Mouse (Mus musculus) embryonic fibroblast, embryonic 13.5 days (primary cell): ENCODE data around the gene Lrrc8e. TPM values are rescaled to one million over a fixed set of nuclear protein-coding genes. Genes with fewer than 3 reads are reported as not detected.
A peak's percentile ranks its signal among the peaks of the same experiment; 100 is the strongest.

Experiments
- H3K27ac ChIP-seq: 2 replicates; pipeline ENCODE4 v1.5.1; 2012; ENCODE audit warnings: low read length, control low read depth, inconsistent platforms; ENCODE audit not compliant: insufficient read depth
- H3K4me1 ChIP-seq: 2 replicates; pipeline ENCODE4 v1.6.1; 2011; ENCODE audit warnings: low read length; ENCODE audit not compliant: control insufficient read depth, insufficient read depth
- H3K4me3 ChIP-seq: 2 replicates; pipeline ENCODE4 v1.5.1; 2011; ENCODE audit warnings: mild to moderate bottlenecking, control low read depth, low read length; ENCODE audit not compliant: insufficient read depth
- CTCF ChIP-seq: IDR thresholded peaks from 2 replicates; pipeline ENCODE4 v1.5.1; 2011; ENCODE audit warnings: mild to moderate bottlenecking, control low read depth, low read length, moderate library complexity, borderline replicate concordance; ENCODE audit not compliant: insufficient read depth
- POLR2A ChIP-seq: IDR thresholded peaks from 2 replicates; pipeline ENCODE4 v1.6.1; 2011; ENCODE audit warnings: low read depth, mild to moderate bottlenecking, control low read depth, low read length, moderate library complexity
- polyA plus RNA-seq: library from polyadenylated mRNA; stranded (reverse); fragments of >200 nt; gene quantifications from 2 replicates; pipeline ENCODE4 v1.2.4, GENCODE M21; 2011; ENCODE audit warnings: low read depth; ENCODE audit not compliant: missing spikeins, insufficient read length

Gene Lrrc8e
- polyA plus RNA-seq = 1.7 and 2.2 TPM in 2 replicates

- H3K4me3 ChIP-seq = peak within 1 kb of the TSS; percentile 9
- H3K27ac ChIP-seq = no peak within 1 kb of the TSS
- TF ChIP-seq POLR2A (peak; percentile 41; the same call in 1 of the 2 replicates), CTCF (no peak)
- H3K4me1 ChIP-seq = no peaks in the 10 kb centered on the region
These were observed at the start of gene Lrrc8e for GRCm38 (mm10) chr8:4226739-4227347. Gene Lrrc8e, plus strand, starts transcription at chr8:4226827.

GRCm38 (mm10) chr8:4183409-4183808 lies 43.2 kb upstream of the Lrrc8e start:
- TF ChIP-seq POLR2A (no peak), CTCF (no peak)
- Histone ChIP-seq H3K4me3 (no peak overlapping the region), H3K27ac (no peak overlapping the region), H3K4me1 (no peaks in the 10 kb centered on the region)

GRCm38 (mm10) chr8:4186151-4186550 lies 40.5 kb upstream of the Lrrc8e start:
- no peak for TF ChIP-seq CTCF
- no peak for TF ChIP-seq POLR2A
- no peak overlapping the region for H3K27ac ChIP-seq

DNA sequence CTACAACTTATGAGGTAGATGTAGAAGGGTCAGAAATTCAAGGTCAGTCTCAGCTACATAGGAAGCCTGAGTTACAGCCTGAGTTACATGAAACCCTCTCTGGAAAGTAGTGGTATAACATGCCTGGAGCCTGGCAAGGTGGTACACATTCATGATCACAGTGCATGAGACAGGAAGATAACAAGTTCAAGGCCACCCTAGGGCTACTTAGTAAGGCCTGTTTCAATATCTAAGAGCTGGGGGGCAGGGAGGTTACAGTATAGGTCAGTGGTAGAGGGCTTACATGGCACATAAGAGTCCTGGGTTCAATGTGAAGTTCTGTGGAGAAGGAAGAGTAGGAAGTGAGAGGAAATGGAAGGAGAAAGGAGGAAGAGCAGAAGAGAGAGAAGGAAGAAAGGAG lies 38.0 kb upstream of the Lrrc8e start:
- Histone ChIP-seq H3K4me1 (no peaks in the 10 kb centered on the region), H3K27ac (no peak overlapping the region), H3K4me3 (no peak overlapping the region)
- TF ChIP-seq POLR2A = no peak
- no peak for TF ChIP-seq CTCF

More at GRCm38 (mm10) chr8:4186151-4186550, 40.5 kb upstream of the Lrrc8e start:
- Histone ChIP-seq H3K4me3 (no peak overlapping the region), H3K4me1 (no peaks in the 10 kb centered on the region)

DNA sequence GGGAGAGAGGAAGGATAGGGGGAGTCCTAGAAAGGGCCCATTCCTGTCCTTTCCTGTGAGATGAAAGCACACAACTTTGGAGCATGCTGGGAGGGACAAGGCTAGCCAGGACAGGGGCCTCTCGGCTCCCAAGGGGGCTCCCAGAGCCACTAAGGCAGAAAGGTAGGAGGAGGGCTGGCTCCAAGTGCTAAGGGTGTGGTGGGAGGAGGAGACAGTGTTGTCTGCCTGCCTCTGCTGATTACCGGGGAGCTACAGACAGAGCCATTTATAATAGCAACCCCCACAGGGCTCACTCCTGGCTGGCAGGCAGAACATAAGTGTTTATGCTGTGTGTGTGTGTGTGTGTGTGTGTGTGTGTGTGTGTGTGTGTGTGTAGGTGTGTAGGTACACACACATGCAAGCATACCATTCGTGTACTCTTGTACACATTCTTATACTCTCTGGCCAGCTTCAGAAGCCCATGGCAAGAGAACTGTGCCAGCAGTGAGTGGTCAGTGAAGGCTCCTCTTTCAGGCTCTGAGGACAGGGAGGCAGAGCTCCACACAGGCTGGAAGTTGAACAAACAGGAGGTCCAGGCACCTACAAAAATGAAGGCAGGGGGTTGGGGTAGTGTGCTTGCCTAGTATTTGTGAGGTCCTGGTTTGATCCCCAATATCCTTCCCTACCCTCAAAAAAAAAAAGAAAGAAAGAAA lies 37.5 kb upstream of the Lrrc8e start:
- no peak for TF ChIP-seq POLR2A
- no peak for TF ChIP-seq CTCF
- no peak overlapping the region for H3K27ac ChIP-seq
- no peaks in the 10 kb centered on the region for H3K4me1 ChIP-seq
- no peak overlapping the region for H3K4me3 ChIP-seq

DNA sequence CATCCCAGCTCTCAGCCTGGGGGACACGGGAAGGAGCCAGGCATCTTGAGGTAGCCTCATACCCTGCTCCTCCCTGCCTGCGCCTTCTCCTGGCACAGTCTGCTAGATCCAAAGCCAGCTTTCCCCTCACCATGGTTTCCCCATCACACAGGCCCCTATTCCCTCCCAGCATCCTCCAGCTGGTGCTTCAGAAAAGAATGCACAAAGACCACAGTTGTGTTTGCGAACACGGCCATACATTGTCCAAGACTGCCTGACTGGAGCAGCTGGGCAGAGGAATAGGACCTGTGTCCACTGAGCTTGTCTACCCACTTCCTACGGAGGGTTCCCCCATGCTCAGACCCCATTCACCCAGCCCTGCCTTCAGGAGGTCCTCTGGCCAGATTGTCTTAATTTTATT lies 34.3 kb upstream of the Lrrc8e start:
- Histone ChIP-seq H3K4me1 (no peaks in the 10 kb centered on the region), H3K27ac (no peak overlapping the region), H3K4me3 (no peak overlapping the region)
- TF ChIP-seq POLR2A = no peak

DNA sequence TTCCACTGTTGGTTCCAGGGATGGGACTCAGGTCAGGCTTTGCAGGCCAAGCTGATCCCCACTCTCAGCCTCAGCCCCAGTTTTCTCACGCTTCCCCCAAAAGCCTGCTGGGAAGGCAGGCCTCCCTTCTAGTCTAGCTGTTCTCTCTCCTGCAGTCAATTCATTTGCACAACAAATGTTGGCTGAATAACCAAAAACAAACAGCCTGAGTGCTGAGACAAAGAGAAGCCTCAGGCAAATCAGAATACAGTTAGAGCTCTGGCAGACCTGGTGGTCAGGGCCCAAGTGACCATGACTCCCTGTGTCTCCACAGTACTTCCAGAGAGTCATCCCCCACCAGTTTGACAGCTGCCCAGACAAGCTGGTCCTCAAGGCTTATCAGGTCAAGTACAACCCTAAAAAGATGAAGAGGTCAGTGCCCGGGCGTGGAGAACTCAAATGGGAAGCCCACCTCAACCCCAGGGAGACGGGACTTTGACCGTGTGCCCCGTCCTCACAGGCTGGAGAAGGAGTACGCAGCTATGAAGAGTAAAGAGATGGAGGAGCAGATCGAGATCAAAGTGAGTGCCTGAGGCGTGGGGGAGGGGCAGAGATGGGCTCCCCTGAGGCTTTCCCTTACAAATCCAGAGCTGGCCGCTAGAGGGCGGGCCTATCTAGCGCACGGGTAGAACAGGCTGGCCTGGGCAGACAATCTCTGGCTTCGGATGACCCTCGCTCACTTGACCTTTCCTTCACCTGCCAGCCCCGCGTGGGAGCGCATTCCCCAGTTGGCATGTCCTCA lies 33.6 kb upstream of the Lrrc8e start:
- no peak overlapping the region for H3K4me3 ChIP-seq
- TF ChIP-seq POLR2A = no peak
- TF ChIP-seq CTCF = peak; percentile 68
- H3K27ac ChIP-seq = no peak overlapping the region
- H3K4me1 ChIP-seq = no peaks in the 10 kb centered on the region

DNA sequence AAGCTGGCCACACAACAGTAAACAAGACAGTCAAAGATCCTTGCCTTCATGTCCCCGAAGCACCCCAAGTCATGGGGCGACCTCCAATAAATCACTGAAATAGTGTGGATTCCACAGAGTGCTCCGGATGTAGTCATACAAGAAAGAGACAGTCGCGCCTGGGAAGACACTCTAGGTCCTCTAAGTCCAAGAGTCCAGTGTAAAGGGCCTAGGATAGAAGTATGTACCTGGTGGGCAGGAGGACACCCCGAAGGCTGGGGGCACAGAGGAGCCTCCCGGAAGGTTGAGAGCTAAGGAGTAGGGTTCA lies 33.1 kb upstream of the Lrrc8e start:
- Histone ChIP-seq H3K27ac (no peak overlapping the region), H3K4me3 (no peak overlapping the region), H3K4me1 (no peaks in the 10 kb centered on the region)
- TF ChIP-seq CTCF = no peak
- TF ChIP-seq POLR2A = no peak

DNA sequence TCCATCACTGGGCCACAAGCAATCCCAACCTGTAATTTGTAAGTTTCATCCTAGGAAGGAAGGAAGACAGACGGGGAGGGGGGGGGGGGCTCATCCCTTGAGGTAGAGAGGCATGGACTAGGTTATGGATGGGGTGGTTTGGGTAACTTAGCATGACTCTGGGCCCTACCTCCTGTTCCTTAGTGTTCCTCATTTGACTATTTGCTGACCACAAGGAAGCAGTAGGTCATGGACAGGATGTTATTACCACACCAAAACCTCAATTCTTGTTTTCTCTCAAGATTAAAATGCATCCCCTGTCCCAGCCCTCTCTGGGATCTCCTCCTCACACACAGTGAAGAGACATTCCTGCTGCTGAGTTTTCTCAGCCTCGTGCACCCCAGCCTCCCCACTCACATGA lies 25.3 kb upstream of the Lrrc8e start:
- H3K4me1 ChIP-seq = no peaks in the 10 kb centered on the region
- H3K4me3 ChIP-seq = no peak overlapping the region
- TF ChIP-seq CTCF (no peak), POLR2A (no peak)
- no peak overlapping the region for H3K27ac ChIP-seq
